Mouse (Mus musculus) megakaryocyte, adult 5-6 weeks (primary cell): Measurements from ENCODE around the gene Tcap. TPM values are rescaled to one million over a fixed set of nuclear protein-coding genes. Genes with fewer than 3 reads are reported as not detected.

Experiments used
- ATAC-seq: 2 replicates; pipeline ENCODE4 v1.8.0; 2016; ENCODE audit warnings: mild to moderate bottlenecking, inconsistent platforms; ENCODE audit not compliant: poor library complexity, severe bottlenecking
- total RNA-seq, 2 experiments: library from RNA; stranded (forward) in 1 of 2; stranded (reverse) in 1 of 2; fragments of 153-499, 151-499 nt in 1 of 2; fragments of 221-1000, 200-1000 nt in 1 of 2; gene quantifications; 2 replicates each; pipeline versions ENCODE4 v1.2.3 to v1.2.4; 2015 to 2017

Gene Tcap
- total RNA-seq, 2 experiments from 2014 or later, result not detected

- ATAC-seq, result no peak
These were observed 29.2 kb upstream of the Tcap start for GRCm38 (mm10) chr11:98354445-98354844.

GRCm38 (mm10) chr11:98355732-98356299, 27.8 kb upstream of the Tcap start:
- peak; percentile 57 for ATAC-seq

GRCm38 (mm10) chr11:98356625-98357394, 26.8 kb upstream of the Tcap start:
- no peak for ATAC-seq

GRCm38 (mm10) chr11:98357396-98358160, 26.0 kb upstream of the Tcap start:
- ATAC-seq, result no peak

GRCm38 (mm10) chr11:98358161-98359083, 25.2 kb upstream of the Tcap start, which contains the start of gene Stard3:
Stard3 (plus strand) TSS chr11:98358368.
- peak; percentile 76 for ATAC-seq

GRCm38 (mm10) chr11:98360866-98361521, 22.6 kb upstream of the Tcap start:
- ATAC-seq, result peak; percentile 56

- no peak for ATAC-seq
These were observed 19.8 kb upstream of the Tcap start for GRCm38 (mm10) chr11:98363817-98364216.

- ATAC-seq, result no peak
These were observed 19.2 kb upstream of the Tcap start for GRCm38 (mm10) chr11:98364410-98364809.

- peak; percentile 94 for ATAC-seq
These were observed 17.3 kb upstream of the Tcap start for GRCm38 (mm10) chr11:98366290-98366689.

- no peak for ATAC-seq
These were observed 16.3 kb upstream of the Tcap start for GRCm38 (mm10) chr11:98367171-98367862.

GRCm38 (mm10) chr11:98367863-98368186, 15.8 kb upstream of the Tcap start:
- no peak for ATAC-seq

GRCm38 (mm10) chr11:98369337-98369736, 14.3 kb upstream of the Tcap start:
- no peak for ATAC-seq

- no peak for ATAC-seq
These were observed 13.0 kb upstream of the Tcap start for GRCm38 (mm10) chr11:98370588-98370987.

- no peak for ATAC-seq
These were observed 11.9 kb upstream of the Tcap start for GRCm38 (mm10) chr11:98371556-98372240.

- ATAC-seq, result peak; percentile 79
These were observed 11.2 kb upstream of the Tcap start for GRCm38 (mm10) chr11:98372406-98372805.

GRCm38 (mm10) chr11:98373244-98373643, 10.4 kb upstream of the Tcap start:
- ATAC-seq, result no peak

GRCm38 (mm10) chr11:98374266-98374665, 9.3 kb upstream of the Tcap start:
- no peak for ATAC-seq

GRCm38 (mm10) chr11:98376756-98377155, 6.9 kb upstream of the Tcap start:
- no peak for ATAC-seq

- ATAC-seq, result no peak
These were observed 5.8 kb upstream of the Tcap start for GRCm38 (mm10) chr11:98377787-98378186.
